Mouse (Mus musculus) G1E (cell line): ENCODE data around the gene Speer4f1.

ENCODE experiments used
- CTCF ChIP-seq: IDR thresholded peaks from 2 replicates; pipeline ENCODE4 v1.5.1; 2012; ENCODE audit warnings: low read depth, low read length, inconsistent platforms, mixed read lengths
- GATA1 ChIP-seq: IDR thresholded peaks from 2 replicates; pipeline ENCODE4 v1.6.1; 2012; ENCODE audit warnings: borderline replicate concordance, low read length, inconsistent platforms, mixed read lengths
- POLR2AphosphoS5 ChIP-seq: IDR thresholded peaks from 2 replicates; pipeline ENCODE4 v1.6.1; 2012; ENCODE audit warnings: low read depth, low read length, inconsistent platforms; ENCODE audit not compliant: insufficient replicate concordance

GRCm38 (mm10) chr5:17454952-17455586 is 20.8 kb upstream of the Speer4f1 start:
- TF ChIP-seq CTCF: no peak
- TF ChIP-seq POLR2AphosphoS5: no peak
- TF ChIP-seq GATA1: no peak
